Mouse (Mus musculus): ENCODE results near the gene Rnf217. TPM values are rescaled to one million over a fixed set of nuclear protein-coding genes. Genes with fewer than 3 reads are reported as not detected.
A peak's percentile ranks its signal among the peaks of the same experiment; 100 is the strongest.

Rnf217 gene
- polyA plus RNA-seq, 1 experiment from 2014 or later, result 0.67 TPM

DNA sequence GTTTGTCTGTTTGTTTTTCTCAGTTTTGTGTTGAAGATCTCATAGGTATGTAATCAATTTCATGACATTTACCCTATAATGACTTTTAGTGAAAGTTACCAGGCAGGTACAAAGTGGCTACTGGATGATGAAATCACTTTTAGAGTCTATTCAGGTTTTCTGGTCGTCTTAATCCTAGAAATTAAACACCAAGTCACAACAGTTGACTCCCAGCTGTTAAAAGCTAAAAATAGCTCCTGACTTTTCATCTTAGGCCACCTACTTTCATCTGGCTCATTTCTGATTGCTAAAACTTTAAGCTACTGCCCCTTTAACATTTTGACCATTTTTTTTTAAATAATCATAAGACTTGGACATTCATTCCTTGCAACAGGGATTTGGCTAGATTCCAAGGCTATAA, 161.9 kb downstream of the Rnf217 start:
- no peak for DNase-seq (ENCODE audit: low spot score)
- 41% methylated on average over 1 of the region's 1 CpGs for WGBS
- H3K9me3 ChIP-seq (ENCODE audit: control insufficient read depth, low read length), result no peaks in the 10 kb centered on the region
- ATAC-seq (replicated peaks; ENCODE audit: low FRiP score), result no peak
- H3K9ac ChIP-seq (ENCODE audit: low read depth, low read length), result no peak overlapping the region
- H3K27ac ChIP-seq (ENCODE audit: low read depth, low read length), result no peak overlapping the region
- H3K4me1 ChIP-seq (replicated peaks; ENCODE audit: control insufficient read depth, insufficient read depth, low read length), result no peaks in the 10 kb centered on the region
- H3K4me3 ChIP-seq (ENCODE audit: low read depth, low read length), result no peak overlapping the region
- no peaks in the 10 kb centered on the region; the same call in 1 of the 2 replicates for H3K27me3 ChIP-seq (replicated peaks; ENCODE audit: control insufficient read depth, insufficient read depth, low read length)
- H3K36me3 ChIP-seq (ENCODE audit: control insufficient read depth, insufficient read depth, low read length), result no peaks in the 10 kb centered on the region
- no peak overlapping the region for H3K4me2 ChIP-seq

DNA sequence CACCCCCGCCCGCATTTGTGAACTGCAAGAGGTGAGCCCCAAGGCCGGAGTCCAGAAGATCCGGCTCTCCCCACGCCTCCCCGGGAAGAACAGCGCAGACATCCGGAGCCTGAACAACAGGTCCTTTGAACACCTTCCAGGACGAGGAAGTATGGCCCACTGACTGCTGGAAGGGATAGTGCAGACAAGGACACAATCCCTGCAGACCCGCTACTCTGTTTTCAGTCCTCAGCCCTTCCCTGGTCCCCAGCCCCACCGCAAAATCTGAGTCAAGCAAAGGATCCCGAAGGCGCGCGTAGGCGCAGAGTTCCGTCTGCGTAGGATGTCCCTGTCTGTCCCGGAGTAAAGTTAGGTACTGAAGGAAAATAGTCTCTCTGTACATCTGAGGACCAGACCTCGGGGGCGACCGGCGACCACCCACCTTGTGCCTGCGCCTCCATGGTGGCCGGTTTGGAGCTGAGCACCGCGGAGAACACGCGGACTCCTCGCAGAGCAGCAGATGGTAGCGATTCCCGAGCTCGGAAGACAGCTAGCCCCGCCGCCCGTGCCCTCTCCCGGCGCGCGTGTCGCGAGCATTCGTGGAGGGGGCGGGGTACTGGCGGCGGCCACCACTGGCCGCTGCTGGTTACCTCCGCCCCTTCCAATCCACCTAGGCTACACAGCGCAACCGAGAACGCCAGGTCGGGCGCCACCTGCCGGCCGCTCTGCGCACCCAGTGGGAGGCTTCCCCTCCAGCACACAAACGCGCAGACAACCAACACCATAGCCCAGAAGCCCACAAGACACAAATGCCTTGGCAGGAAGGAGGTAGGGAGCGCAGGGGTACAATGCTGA, 163.5 kb downstream of the Rnf217 start, which contains the start of gene Tpd52l1:
Tpd52l1 (minus strand) TSS at position 668 of the 834 bp plus-strand sequence.
- Histone ChIP-seq H3K4me2 (peak within 1 kb of the TSS; percentile 85), H3K4me3 (ENCODE audit: low read depth, low read length) (peak within 1 kb of the TSS; percentile 60), H3K4me1 (replicated peaks; ENCODE audit: control insufficient read depth, insufficient read depth, low read length) (no peaks in the 10 kb centered on the region), H3K27ac (ENCODE audit: low read depth, low read length) (no peak within 1 kb of the TSS), H3K9ac (ENCODE audit: low read depth, low read length) (peak within 1 kb of the TSS; percentile 55; the same call in 1 of the 2 replicates), H3K36me3 (ENCODE audit: control insufficient read depth, insufficient read depth, low read length) (no peaks in the 10 kb centered on the region), H3K27me3 (replicated peaks; ENCODE audit: control insufficient read depth, insufficient read depth, low read length) (no peaks in the 10 kb centered on the region; the same call in 1 of the 2 replicates), H3K9me3 (ENCODE audit: control insufficient read depth, low read length) (no peaks in the 10 kb centered on the region)
- DNase-seq (ENCODE audit: low spot score) (peak; percentile 83), ATAC-seq (replicated peaks; ENCODE audit: low FRiP score) (peak; percentile 96)
- WGBS, result 2% methylated on average over 59 of the region's 59 CpGs

DNA sequence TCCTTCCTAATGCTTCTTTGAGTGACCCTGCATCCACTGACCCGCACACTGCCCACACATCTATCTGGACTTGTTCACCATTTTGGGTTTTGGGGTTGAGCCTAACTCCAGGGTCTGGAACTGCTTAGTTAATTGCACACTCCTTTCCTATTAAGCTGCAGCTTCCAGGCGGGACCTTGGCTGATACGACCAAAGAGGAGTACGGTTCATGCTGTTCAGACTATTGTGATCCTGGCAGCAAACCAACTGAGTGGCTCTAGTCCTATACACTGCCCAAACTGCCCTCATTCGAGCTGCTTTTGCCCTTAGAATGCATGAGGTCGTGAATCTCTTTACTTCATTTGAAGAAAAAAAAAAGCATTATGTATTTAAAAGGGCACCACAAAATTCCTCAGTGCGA, 164.8 kb downstream of the Rnf217 start:
- H3K4me2 ChIP-seq, result no peak overlapping the region
- no peak overlapping the region for H3K27ac ChIP-seq (ENCODE audit: low read depth, low read length)
- WGBS, result 79% methylated on average over 7 of the region's 7 CpGs
- no peaks in the 10 kb centered on the region for H3K36me3 ChIP-seq (ENCODE audit: control insufficient read depth, insufficient read depth, low read length)
- H3K4me3 ChIP-seq (ENCODE audit: low read depth, low read length), result no peak overlapping the region
- H3K27me3 ChIP-seq (replicated peaks; ENCODE audit: control insufficient read depth, insufficient read depth, low read length), result no peaks in the 10 kb centered on the region; the same call in 1 of the 2 replicates
- H3K9ac ChIP-seq (ENCODE audit: low read depth, low read length), result no peak overlapping the region
- ATAC-seq (replicated peaks; ENCODE audit: low FRiP score) (no peak), DNase-seq (ENCODE audit: low spot score) (no peak)
- H3K4me1 ChIP-seq (replicated peaks; ENCODE audit: control insufficient read depth, insufficient read depth, low read length), result no peaks in the 10 kb centered on the region
- no peaks in the 10 kb centered on the region for H3K9me3 ChIP-seq (ENCODE audit: control insufficient read depth, low read length)

Other genes with a start within 250 kb of the Rnf217 start
- gene Tpd52l1, start 163.2 kb downstream of the Rnf217 start, polyA plus RNA-seq (2014; fragmentation: Nextera tagmentation; extraction: Ambion mirVana), result 5.0 and 6.5 TPM in 2 replicates